Mouse (Mus musculus) ES-Bruce4 (cell line): ENCODE results near the gene Cyb5d1.

Source experiments
- CTCF ChIP-seq: IDR thresholded peaks from one replicate; pipeline ENCODE4 v1.8.1; 2011; ENCODE audit warnings: low read depth, low read length
- EP300 ChIP-seq: IDR thresholded peaks from 2 replicates; pipeline ENCODE4 v1.6.1; 2011; ENCODE audit warnings: low read depth, low read length; ENCODE audit not compliant: insufficient read depth
- POLR2A ChIP-seq: IDR thresholded peaks from one replicate; pipeline ENCODE4 v1.8.1; 2011; ENCODE audit warnings: low read length; ENCODE audit not compliant: insufficient read depth

DNA sequence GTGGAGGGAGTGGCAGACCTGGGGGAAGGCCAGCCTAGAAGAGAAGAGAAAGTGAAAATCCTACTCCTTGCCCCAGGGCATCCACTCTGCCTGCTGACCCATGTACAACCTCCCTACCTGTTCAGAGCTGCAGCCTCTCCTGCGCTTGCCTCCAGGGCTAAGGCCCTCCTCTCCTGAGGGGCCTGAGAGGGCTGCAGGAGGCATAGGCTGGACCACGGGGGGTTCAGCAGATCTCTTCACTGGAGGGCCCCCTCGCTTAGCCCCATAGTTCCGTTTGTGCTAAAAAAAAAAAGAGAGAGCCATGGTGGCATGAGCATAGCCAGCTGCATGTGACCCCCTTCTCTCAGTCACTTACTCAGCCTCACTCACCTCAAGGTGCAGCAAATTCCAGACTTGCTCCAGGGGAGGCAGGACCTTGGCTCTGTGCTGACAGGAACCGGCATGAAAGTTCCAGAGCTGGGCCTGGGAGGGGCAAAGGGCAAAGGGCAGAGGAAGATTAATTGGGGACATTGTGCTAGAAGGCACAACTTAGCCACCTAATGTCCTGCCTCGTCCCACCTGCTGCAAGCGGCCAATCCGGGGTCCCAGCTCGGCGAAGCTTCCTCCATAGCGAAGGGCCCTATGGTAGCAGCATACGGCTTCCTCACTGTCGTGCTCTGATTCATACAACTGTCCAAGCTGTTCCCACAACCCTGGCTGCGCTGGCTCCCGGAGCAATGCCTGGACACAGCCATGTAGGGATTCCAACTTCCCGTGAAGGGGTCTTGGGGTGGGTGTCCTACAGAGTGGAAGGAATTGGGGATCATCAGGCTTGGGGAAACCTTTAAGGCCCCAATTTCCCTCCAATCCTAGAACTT is 11.7 kb upstream of the Cyb5d1 start:
- no peak for TF ChIP-seq CTCF
- TF ChIP-seq POLR2A = no peak
- no peak for TF ChIP-seq EP300
